Mouse (Mus musculus): ENCODE measurements around the gene Flvcr2.

- no peak for TF ChIP-seq CTCF (IDR thresholded peaks at IDR 0.05; ENCODE audit: borderline replicate concordance, insufficient read depth, low read depth, low read length)
- no peak for TF ChIP-seq POLR2A (IDR thresholded peaks at IDR 0.05; ENCODE audit: borderline replicate concordance, insufficient read depth, low read length)
Observed at GRCm38 (mm10) chr12:85746696-85747219, 419 bp downstream of the Flvcr2 start.
